Mouse (Mus musculus) heart, adult 18-20 months (tissue): ENCODE results near the gene Trem1. TPM values are rescaled to one million over a fixed set of nuclear protein-coding genes. Genes with fewer than 3 reads are reported as not detected.

ENCODE experiments used
- DNase-seq, 2 experiments: peaks; one replicate each; pipeline ENCODE4 v3.0.0; 2021 to 2022; ENCODE audit warnings: mixed read lengths in 1 of 2
- total RNA-seq, 2 experiments: library from RNA; stranded (reverse); gene quantifications; 2 replicates each; pipeline ENCODE4 v1.2.3; 2021

The Trem1 gene
- total RNA-seq, 2 experiments from 2014 or later: 0.13 TPM; not detected in 1

GRCm38 (mm10) chr17:48268276-48268675, 35.7 kb downstream of the Trem1 start:
- no peak for DNase-seq

GRCm38 (mm10) chr17:48269833-48270232, 37.3 kb downstream of the Trem1 start:
- no peak for DNase-seq

- DNase-seq: no peak
Observed at GRCm38 (mm10) chr17:48272158-48272557, 39.6 kb downstream of the Trem1 start.

GRCm38 (mm10) chr17:48272598-48272997, 40.0 kb downstream of the Trem1 start:
- DNase-seq: no peak

- no peak for DNase-seq
Observed at GRCm38 (mm10) chr17:48274098-48274497, 41.5 kb downstream of the Trem1 start.

- DNase-seq: peak; percentile 69 to 89
Observed at GRCm38 (mm10) chr17:48274885-48275284, 42.3 kb downstream of the Trem1 start.

- DNase-seq: no peak
Observed at GRCm38 (mm10) chr17:48275736-48276135, 43.2 kb downstream of the Trem1 start.

GRCm38 (mm10) chr17:48278381-48278780, 45.8 kb downstream of the Trem1 start:
- no peak for DNase-seq

- no peak for DNase-seq
Observed at GRCm38 (mm10) chr17:48279002-48279401, 46.4 kb downstream of the Trem1 start.

- no peak for DNase-seq
Observed at GRCm38 (mm10) chr17:48280943-48281738, 48.6 kb downstream of the Trem1 start.

- DNase-seq: no peak
Observed at GRCm38 (mm10) chr17:48281739-48282085, 49.1 kb downstream of the Trem1 start.

- no peak for DNase-seq
Observed at GRCm38 (mm10) chr17:48286765-48287164, 54.2 kb downstream of the Trem1 start.

- DNase-seq: no peak
Observed at GRCm38 (mm10) chr17:48287276-48287675, 54.7 kb downstream of the Trem1 start.

GRCm38 (mm10) chr17:48293500-48294194, 61.1 kb downstream of the Trem1 start:
- DNase-seq: no peak

Other genes with a start within 250 kb of the Trem1 start
- gene 1700122O11Rik, start 194.5 kb upstream of the Trem1 start, total RNA-seq: not detected
- not detected for gene 1700067P10Rik, start 143.4 kb upstream of the Trem1 start, total RNA-seq
- not detected for gene 9830107B12Rik, start 86.5 kb upstream of the Trem1 start, total RNA-seq
- gene A530064D06Rik, start 65.5 kb upstream of the Trem1 start, total RNA-seq: not detected
- gene Trem3, start 15.0 kb downstream of the Trem1 start, total RNA-seq: not detected
- under 1 TPM in 1 of 2 experiments, not detected in 1; 0.33 TPM for gene Treml4, start 31.5 kb downstream of the Trem1 start, total RNA-seq
- gene Treml2, start 66.7 kb downstream of the Trem1 start, total RNA-seq: 1 to 10 TPM in 1 of 2 experiments, under 1 TPM in 1; 0.65 to 1.1 TPM
- gene B430306N03Rik, start 83.4 kb downstream of the Trem1 start, total RNA-seq: under 1 TPM; 0.18 to 0.20 TPM
- 1 to 10 TPM; 1.6 to 2.2 TPM for gene Trem2, start 113.6 kb downstream of the Trem1 start, total RNA-seq
- gene Treml1, start 127.1 kb downstream of the Trem1 start, total RNA-seq: under 1 TPM; 0.27 to 0.54 TPM
- gene Nfya, start 177.1 kb downstream of the Trem1 start, total RNA-seq: 10 to 100 TPM; 18.8 to 21.7 TPM
- 10 to 100 TPM; 17.3 to 21.3 TPM for gene Oard1, start 177.2 kb downstream of the Trem1 start, total RNA-seq
- 100 to 1,000 TPM; 211 to 226 TPM for gene Apobec2, start 200.2 kb downstream of the Trem1 start, total RNA-seq
- gene Tspo2, start 218.8 kb downstream of the Trem1 start, total RNA-seq: under 1 TPM; 0.55 to 0.62 TPM
- gene Unc5cl, start 222.1 kb downstream of the Trem1 start, total RNA-seq: under 1 TPM in 1 of 2 experiments, not detected in 1; 0.36 TPM